Mouse (Mus musculus): ENCODE measurements at regions not wholly inside any gene's neighbourhood (a gene's known extent, or its start where the extent isn't known, plus 50 kb on each side); places are given as distances from the start of the nearest gene placed in this dataset.

DNA sequence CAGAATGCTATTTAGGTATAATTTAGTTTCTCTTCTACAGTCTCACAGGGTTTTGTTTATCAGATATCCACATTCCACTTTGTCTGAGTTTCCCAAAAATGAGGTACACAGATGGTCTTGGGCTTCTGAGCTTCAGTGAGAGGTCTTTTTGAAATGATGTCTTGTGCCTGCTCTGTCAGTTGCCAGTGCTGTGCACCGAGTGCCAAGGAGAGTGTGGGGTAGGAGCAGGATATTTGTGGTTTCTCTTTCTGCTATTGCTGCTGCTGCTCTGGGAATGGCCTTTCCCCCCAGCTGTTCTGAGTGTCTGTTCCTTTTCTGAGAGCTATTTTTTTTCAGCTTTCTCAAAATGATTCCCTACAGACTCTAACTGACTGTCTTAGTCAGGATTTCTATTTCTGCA is 60.1 kb upstream of the Gmds start:
- Histone ChIP-seq H3K27me3 (replicated peaks; ENCODE audit: control insufficient read depth, insufficient read depth, low read length) (no peaks in the 10 kb centered on the region), H3K4me1 (ENCODE audit: control insufficient read depth, insufficient read depth, low read length) (no peaks in the 10 kb centered on the region), H3K4me3 (ENCODE audit: insufficient read depth, low read depth, low read length) (no peak overlapping the region), H3K36me3 (ENCODE audit: control insufficient read depth, insufficient read depth, low read length) (no peaks in the 10 kb centered on the region), H3K27ac (ENCODE audit: insufficient read depth, low read depth, low read length) (no peak overlapping the region)
- WGBS = 74% methylated on average over 1 of the region's 1 CpGs
- DNase-seq = no peak
- TF ChIP-seq CTCF (conservative IDR thresholded peaks at IDR 0.05; ENCODE audit: insufficient read depth, insufficient read length, low read depth, low read length) = no peak
- TF ChIP-seq POLR2A (IDR thresholded peaks at IDR 0.05; ENCODE audit: low read depth, low read length) = no peak

All from kidney, adult 2 months (tissue).